Mouse (Mus musculus) bone marrow, adult 2 months (tissue): ENCODE data around the gene Prkar2b. TPM values are rescaled to one million over a fixed set of nuclear protein-coding genes. Genes with fewer than 3 reads are reported as not detected.
A peak's percentile ranks its signal among the peaks of the same experiment; 100 is the strongest.

Source experiments
- H3K27ac ChIP-seq: fragments of 200-500 bp; 2 replicates; pipeline ENCODE4 v1.5.1; 2012; ENCODE audit warnings: low read depth, mild to moderate bottlenecking, control low read depth, inconsistent platforms, low read length; ENCODE audit not compliant: control insufficient read depth, poor library complexity, insufficient read depth
- H3K4me1 ChIP-seq: fragments of 200-500 bp; 2 replicates; pipeline ENCODE4 v1.6.1; 2011; ENCODE audit warnings: low read length; ENCODE audit not compliant: control insufficient read depth, insufficient read depth
- H3K4me3 ChIP-seq: fragments of 200-500 bp; replicated peaks from 2 replicates; pipeline ENCODE3; 2011; ENCODE audit warnings: mild to moderate bottlenecking, low read depth, low read length, control low read depth; ENCODE audit not compliant: control insufficient read depth
- CTCF ChIP-seq: fragments of 200-500 bp; IDR thresholded peaks from 2 replicates; pipeline ENCODE4 v1.5.1; 2011; ENCODE audit warnings: low read length, control low read depth; ENCODE audit not compliant: control insufficient read depth, insufficient read depth
- POLR2A ChIP-seq: fragments of 200-500 bp; IDR thresholded peaks from 2 replicates; pipeline ENCODE4 v1.6.1; 2011; ENCODE audit warnings: low read depth, mild to moderate bottlenecking, control low read depth, low read length, borderline replicate concordance; ENCODE audit not compliant: control insufficient read depth
- WGBS: fragments of 180-500 bp; shearing (Covaris S2); methylation state at CpG from one replicate; pipeline ENCODE4 v1.1.7; 2018; 5-methylcytosine and 5-hydroxymethylcytosine counted together
- polyA plus RNA-seq: library from polyadenylated mRNA; stranded (reverse); fragments of >200 nt; gene quantifications from 2 replicates; pipeline ENCODE4 v1.2.4, GENCODE M21; 2011; ENCODE audit warnings: low replicate concordance; ENCODE audit not compliant: missing spikeins, insufficient read depth, insufficient read length

Prkar2b gene
- polyA plus RNA-seq, 1 experiment, result 124 TPM

DNA sequence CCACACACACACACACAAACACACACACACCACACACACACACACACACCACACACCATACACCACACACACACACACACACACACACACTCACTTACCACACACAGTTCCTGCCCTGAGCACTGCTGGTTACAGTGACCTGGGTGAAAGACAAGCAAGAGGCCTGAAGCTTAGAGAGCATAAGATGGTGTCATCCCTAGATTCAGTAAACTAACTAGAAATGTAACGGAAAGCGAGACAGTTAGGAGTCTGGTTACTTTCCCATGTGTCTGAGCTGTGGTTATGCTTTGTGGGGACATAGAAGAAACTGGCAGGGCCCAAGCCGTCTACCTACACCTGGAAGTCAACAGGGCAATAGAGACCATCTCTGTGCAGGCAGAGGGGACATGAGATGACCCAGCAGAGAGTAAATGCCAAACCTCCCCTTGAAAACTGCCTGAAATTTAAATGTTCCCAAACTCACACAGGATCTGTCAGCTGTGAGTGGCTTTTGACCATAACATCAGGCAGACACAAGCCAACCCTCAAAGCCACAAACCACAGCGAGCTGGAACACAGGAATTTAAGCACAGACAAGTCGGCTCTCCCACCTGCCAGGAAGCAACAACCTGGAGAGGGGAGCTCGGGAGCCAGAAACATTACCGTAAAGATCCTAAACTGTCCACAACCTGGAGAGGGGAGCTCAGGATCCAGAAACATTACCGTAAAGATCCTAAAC, 51.7 kb downstream of the Prkar2b start:
- no peak overlapping the region for H3K4me3 ChIP-seq
- 8% methylated on average over 8 of the region's 8 CpGs for WGBS
- no peak for TF ChIP-seq POLR2A
- H3K4me1 ChIP-seq, result peaks cover 12% of the 10 kb centered on the region
- H3K27ac ChIP-seq, result peak overlapping the region; percentile 50; the same call in 1 of the 2 replicates

DNA sequence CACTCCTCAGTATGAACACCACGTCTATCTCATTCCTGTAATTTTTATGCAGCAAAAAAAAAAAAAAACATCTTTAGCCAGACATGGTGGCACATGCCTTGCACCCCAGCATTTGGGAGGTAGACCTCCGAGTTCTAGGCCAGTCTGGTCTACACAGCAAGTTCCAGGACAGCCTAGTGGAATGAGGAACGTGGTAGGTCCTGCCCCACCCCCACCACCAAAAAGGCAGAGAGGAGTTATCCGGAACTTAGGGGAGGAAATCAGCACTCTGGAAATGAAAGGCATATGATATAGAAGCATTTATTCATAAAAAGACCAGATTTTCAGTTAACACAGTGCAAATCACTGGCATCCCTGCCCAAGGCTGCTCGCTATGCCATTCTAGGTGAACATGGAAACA, 52.4 kb downstream of the Prkar2b start:
- 24% methylated on average over 5 of the region's 5 CpGs for WGBS
- Histone ChIP-seq H3K4me1 (peaks cover 12% of the 10 kb centered on the region), H3K4me3 (no peak overlapping the region), H3K27ac (peak overlapping the region; percentile 50; the same call in 1 of the 2 replicates)
- TF ChIP-seq CTCF (no peak), POLR2A (no peak)

DNA sequence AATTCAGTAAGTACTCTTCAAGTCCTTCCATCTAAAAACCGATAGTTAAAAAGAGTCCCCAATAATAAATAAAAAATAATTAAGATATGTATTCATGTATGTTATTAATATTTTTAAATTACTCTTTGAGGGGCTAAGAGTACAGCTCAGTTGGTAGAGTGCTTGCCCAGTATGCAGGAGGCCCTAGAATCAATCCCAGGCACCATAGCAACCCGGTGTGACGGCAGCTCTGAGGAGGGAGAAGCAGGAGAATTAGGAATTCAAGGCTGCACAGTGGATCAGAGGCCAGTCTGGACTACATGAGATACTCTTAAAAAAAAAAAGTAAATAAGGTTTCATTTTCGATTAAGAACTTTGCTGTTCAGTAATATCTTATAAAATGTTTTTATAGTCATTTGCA, 53.5 kb downstream of the Prkar2b start:
- Histone ChIP-seq H3K4me1 (peaks cover 10% of the 10 kb centered on the region), H3K27ac (no peak overlapping the region), H3K4me3 (no peak overlapping the region)
- WGBS, result 84% methylated on average over 4 of the region's 4 CpGs
- TF ChIP-seq CTCF (no peak), POLR2A (no peak)

DNA sequence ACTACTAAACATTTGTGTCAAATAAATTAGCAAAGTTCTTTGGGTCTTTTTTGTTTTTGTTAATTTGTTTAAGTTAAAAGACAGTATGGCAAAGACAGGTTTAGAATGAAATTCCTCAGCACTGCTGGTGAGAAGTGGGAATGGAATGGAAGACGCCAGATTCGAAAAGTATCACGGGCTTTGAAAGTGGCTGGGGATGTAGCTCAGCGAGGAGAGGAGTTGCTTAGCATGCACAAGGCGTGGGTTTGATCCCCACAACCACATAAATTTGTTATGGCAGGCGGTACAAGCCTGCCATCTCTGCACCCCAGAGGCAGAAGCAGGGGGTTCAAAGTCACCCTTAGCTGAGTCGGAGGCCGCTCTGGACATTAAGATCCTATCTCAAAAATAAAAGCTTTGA, 54.1 kb downstream of the Prkar2b start:
- TF ChIP-seq CTCF (no peak), POLR2A (no peak)
- H3K4me3 ChIP-seq, result no peak overlapping the region
- no peak overlapping the region for H3K27ac ChIP-seq
- H3K4me1 ChIP-seq, result peaks cover 12% of the 10 kb centered on the region
- WGBS, result 67% methylated on average over 8 of the region's 8 CpGs

DNA sequence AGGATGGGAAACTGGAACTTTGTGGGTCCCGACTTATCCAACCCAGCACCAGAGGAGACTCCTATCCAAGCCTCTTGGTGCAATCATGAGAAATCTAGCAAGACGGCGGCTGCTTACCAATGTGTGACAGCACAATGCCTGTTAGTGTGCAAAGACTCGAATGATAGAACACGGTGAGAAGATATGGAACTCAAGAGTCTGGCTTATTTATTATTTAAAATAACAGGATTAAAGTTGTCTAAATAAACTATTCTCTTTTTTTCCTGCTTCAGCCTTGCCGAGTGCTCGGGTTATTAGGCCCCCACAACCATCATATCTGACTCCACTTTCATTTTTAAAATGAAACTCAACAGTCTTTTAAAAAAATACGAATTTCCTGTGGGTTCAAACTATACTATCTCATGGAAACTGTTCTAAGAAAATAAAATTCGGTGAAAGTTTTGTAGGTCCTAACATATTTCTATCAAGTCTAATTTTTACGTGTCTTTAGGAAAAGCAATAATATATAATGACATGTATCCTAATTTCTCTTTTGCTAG, 54.6 kb downstream of the Prkar2b start:
- H3K4me3 ChIP-seq, result peak overlapping the region; percentile 19
- peaks cover 14% of the 10 kb centered on the region for H3K4me1 ChIP-seq
- 19% methylated on average over 10 of the region's 10 CpGs for WGBS
- TF ChIP-seq CTCF, result no peak
- no peak overlapping the region for H3K27ac ChIP-seq

DNA sequence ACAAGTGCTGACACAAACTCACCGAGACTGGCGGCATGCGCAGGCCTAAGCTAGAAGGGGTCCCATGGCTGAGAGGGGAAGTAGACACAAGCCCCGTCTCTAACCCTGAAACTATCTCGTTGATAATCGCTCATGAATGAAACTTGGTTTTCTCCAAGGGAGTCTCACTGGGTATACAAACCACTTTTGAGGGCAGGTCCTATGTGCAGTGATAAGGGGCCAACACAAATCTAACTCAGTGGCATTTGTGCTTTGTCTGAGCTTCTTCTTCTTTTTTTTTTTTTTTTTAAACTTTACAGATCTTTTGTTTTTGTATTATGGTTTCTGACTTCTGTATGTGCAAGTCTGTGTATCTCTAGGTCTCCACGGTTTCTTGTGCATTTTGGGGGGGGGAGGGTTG, 60.6 kb downstream of the Prkar2b start:
- TF ChIP-seq CTCF (no peak), POLR2A (no peak)
- Histone ChIP-seq H3K4me1 (peaks cover 11% of the 10 kb centered on the region), H3K4me3 (no peak overlapping the region), H3K27ac (no peak overlapping the region)
- 34% methylated on average over 7 of the region's 7 CpGs for WGBS

DNA sequence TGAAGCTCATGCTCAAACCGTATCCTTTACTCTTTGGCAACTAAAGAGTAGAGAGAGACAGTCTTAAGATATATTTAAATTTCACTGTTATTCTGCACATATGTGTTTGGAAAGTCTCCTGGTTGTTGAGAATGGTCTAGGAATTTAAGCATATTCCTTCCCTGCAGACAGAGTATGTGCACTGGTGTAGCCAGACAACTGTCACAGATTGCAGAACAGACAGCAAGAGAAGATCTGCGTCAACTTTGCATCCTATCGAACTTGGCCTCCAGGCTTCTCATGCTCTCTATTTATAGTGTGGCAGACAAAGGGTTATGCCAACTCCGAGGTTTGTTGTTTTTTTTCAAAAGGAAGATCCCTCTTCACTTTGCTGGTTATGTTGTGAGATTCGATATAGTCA, 62.4 kb downstream of the Prkar2b start:
- TF ChIP-seq CTCF (no peak), POLR2A (no peak)
- peaks cover 13% of the 10 kb centered on the region for H3K4me1 ChIP-seq
- no peak overlapping the region for H3K4me3 ChIP-seq
- WGBS, result 57% methylated on average over 5 of the region's 5 CpGs
- H3K27ac ChIP-seq, result no peak overlapping the region

DNA sequence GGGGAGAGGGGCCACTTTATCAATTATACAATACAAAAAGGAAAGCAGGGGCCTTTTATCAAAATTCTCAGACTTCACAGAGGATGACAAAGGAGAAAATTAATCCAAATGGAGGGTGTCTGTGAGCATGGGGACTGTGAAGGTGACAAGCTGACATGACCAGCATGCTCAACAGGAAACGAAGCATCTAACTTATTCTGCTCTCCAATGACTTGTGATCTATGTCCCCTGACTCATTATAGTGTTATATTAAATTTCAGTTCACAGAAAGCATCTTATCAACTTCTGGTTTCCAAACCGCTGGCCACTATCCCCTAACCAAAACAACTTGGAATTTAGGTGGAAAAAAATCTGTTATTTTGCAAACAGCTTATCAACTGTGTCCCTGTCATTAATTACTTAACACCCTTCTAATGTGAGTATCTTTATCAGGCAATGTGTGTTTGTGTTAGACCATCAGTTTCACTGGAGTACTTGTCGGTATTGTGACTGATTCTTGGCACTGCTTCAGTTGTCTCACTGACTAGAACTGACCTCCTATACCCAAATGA, 63.7 kb downstream of the Prkar2b start:
- H3K27ac ChIP-seq, result peak overlapping the region; percentile 36; the same call in 1 of the 2 replicates
- H3K4me1 ChIP-seq, result peaks cover 13% of the 10 kb centered on the region
- 45% methylated on average over 3 of the region's 3 CpGs for WGBS
- no peak overlapping the region for H3K4me3 ChIP-seq
- no peak for TF ChIP-seq CTCF
- no peak for TF ChIP-seq POLR2A

DNA sequence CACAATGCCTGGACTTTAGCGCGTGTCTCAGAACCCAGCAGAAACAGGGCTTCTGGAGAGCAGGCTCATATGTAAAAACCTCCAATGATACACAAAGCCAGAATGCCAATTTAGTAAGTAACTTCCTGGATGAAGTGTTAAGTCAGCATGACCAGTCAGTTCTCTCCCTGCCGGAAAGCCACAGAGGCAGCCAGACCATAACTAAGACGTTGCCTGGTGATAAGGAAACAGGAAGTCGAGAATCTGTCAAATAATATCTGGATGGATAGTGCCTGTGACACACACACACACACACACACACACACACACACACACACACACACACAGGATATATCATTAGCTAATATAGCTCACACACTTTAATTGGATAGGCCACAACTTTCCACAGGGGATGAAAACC, 64.2 kb downstream of the Prkar2b start:
- Histone ChIP-seq H3K4me3 (no peak overlapping the region), H3K27ac (peak overlapping the region; percentile 76; the same call in 1 of the 2 replicates), H3K4me1 (peaks cover 11% of the 10 kb centered on the region)
- TF ChIP-seq CTCF, result no peak
- TF ChIP-seq POLR2A, result no peak
- 2% methylated on average over 5 of the region's 5 CpGs for WGBS

DNA sequence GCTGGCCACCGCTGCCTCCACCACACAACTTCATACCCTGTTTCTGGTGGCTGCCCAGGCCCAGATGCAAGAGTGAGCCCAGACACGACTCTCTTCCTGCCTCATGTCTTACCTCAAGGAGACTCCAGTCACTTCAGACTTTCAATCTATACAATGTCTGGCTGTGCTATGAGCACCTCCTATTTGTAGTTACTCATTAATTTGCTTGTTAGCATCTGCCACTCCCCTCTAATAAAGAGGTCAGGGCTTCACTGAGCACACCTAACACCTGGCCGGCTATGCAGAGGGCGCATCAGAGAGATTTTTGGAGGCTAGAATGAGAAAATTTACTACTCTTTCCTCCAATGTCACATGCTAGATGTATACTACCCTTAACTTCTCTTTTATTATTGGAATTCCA, 70.5 kb downstream of the Prkar2b start:
- Histone ChIP-seq H3K4me3 (no peak overlapping the region), H3K27ac (no peak overlapping the region), H3K4me1 (peaks cover 2% of the 10 kb centered on the region; the same call in 1 of the 2 replicates)
- WGBS, result 97% methylated on average over 4 of the region's 4 CpGs
- TF ChIP-seq POLR2A (no peak), CTCF (no peak)
